Mouse (Mus musculus): ENCODE results near the gene Zbtb38.

- TF ChIP-seq CHD2 (IDR thresholded peaks at IDR 0.05; ENCODE audit: low read depth, low read length) (no peak), MAFK (IDR thresholded peaks at IDR 0.05; ENCODE audit: insufficient read depth, low read depth, low read length) (no peak)
Measured at GRCm38 (mm10) chr9:96715171-96715570, 37.5 kb downstream of the Zbtb38 start.
